Mouse (Mus musculus) intestine, embryonic 14.5 days (tissue): ENCODE measurements around the gene Ptpro. TPM values are rescaled to one million over a fixed set of nuclear protein-coding genes. Genes with fewer than 3 reads are reported as not detected.

Experiments
- ATAC-seq: fragments of 200-750 bp; cut with Nextera tagmentation; replicated peaks from 2 replicates; pipeline ENCODE4 v1.8.0; 2017; ENCODE audit warnings: low read depth, moderate number of reproducible peaks, moderate TSS enrichment, moderate library complexity; ENCODE audit not compliant: low FRiP score, low TSS enrichment
- DNase-seq: peaks from one replicate; pipeline ENCODE4 v3.0.0-alpha.2; 2018; ENCODE audit warnings: low spot score
- H3K27ac ChIP-seq: fragments of 300-500 bp; sonication (generic); 2 replicates; pipeline ENCODE4 v1.5.1; 2014; ENCODE audit warnings: low read depth, mild to moderate bottlenecking, control low read depth
- H3K27me3 ChIP-seq: fragments of 300-500 bp; sonication (generic); replicated peaks from 2 replicates; pipeline ENCODE4 v1.6.1; 2014; ENCODE audit warnings: low read length, control low read depth; ENCODE audit not compliant: control insufficient read depth, insufficient read depth
- H3K36me3 ChIP-seq: fragments of 300-500 bp; sonication (generic); 2 replicates; pipeline ENCODE4 v1.6.1; 2014; ENCODE audit warnings: low read length, control low read depth; ENCODE audit not compliant: control insufficient read depth, insufficient read depth
- H3K4me1 ChIP-seq: fragments of 300-500 bp; sonication (generic); replicated peaks from 2 replicates; pipeline ENCODE4 v1.6.1; 2014; ENCODE audit warnings: low read length, control low read depth, mixed read lengths; ENCODE audit not compliant: control insufficient read depth, insufficient read depth
- H3K4me2 ChIP-seq: fragments of 300-500 bp; sonication (generic); 2 replicates; pipeline ENCODE4 v1.6.1; 2014; ENCODE audit warnings: low read length
- H3K4me3 ChIP-seq: fragments of 300-500 bp; sonication (generic); 2 replicates; pipeline ENCODE4 v1.5.1; 2014; ENCODE audit warnings: low read depth, low read length, control low read depth, mixed read lengths
- H3K9ac ChIP-seq: fragments of 300-500 bp; sonication (generic); 2 replicates; pipeline ENCODE4 v1.6.1; 2014; ENCODE audit warnings: mild to moderate bottlenecking, low read length
- H3K9me3 ChIP-seq: fragments of 300-500 bp; sonication (generic); 2 replicates; pipeline ENCODE4 v1.6.1; 2016; ENCODE audit warnings: low read length, control low read depth; ENCODE audit not compliant: control insufficient read depth
- WGBS: fragments of 180-500 bp; shearing (Covaris S2); extraction: QIAGEN DNeasy Blood & Tissue Kit; methylation state at CpG from one replicate; pipeline ENCODE4 v1.1.7; 2014; 5-methylcytosine and 5-hydroxymethylcytosine counted together
- polyA plus RNA-seq: library from polyadenylated mRNA; unstranded; fragments of >200 nt; fragmentation: Nextera tagmentation; extraction: Ambion mirVana; gene quantifications from 2 replicates; pipeline ENCODE4 v1.2.1, GENCODE M21; 2014

The Ptpro gene
- polyA plus RNA-seq, 1 experiment from 2014 or later, result 3.6 TPM

DNA sequence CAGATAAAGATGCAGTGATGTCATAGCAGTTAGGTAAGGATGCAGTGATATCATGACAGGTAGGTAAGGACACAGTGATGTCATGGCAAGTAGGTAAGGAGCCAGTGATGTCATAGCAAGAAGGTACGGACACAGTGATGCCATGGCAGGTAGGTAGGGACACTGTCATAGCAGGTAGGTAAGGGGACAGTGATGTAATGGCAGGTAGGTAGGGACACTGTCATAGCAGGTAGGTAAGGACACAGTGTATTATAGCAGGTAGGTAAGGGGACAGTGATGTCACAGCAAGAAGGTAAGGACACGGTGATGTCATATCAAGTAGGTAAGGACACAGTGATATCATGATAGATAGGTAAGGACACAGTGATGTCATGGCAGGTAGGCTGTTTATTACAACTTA, 244.4 kb downstream of the Ptpro start:
- no peak overlapping the region for H3K9ac ChIP-seq
- 96% methylated on average over 2 of the region's 2 CpGs for WGBS
- no peaks in the 10 kb centered on the region for H3K27me3 ChIP-seq
- H3K4me3 ChIP-seq, result no peak overlapping the region
- H3K9me3 ChIP-seq, result no peaks in the 10 kb centered on the region
- no peaks in the 10 kb centered on the region for H3K4me1 ChIP-seq
- no peak overlapping the region for H3K27ac ChIP-seq
- H3K4me2 ChIP-seq, result no peak overlapping the region
- DNase-seq (no peak), ATAC-seq (no peak)
- no peaks in the 10 kb centered on the region for H3K36me3 ChIP-seq

DNA sequence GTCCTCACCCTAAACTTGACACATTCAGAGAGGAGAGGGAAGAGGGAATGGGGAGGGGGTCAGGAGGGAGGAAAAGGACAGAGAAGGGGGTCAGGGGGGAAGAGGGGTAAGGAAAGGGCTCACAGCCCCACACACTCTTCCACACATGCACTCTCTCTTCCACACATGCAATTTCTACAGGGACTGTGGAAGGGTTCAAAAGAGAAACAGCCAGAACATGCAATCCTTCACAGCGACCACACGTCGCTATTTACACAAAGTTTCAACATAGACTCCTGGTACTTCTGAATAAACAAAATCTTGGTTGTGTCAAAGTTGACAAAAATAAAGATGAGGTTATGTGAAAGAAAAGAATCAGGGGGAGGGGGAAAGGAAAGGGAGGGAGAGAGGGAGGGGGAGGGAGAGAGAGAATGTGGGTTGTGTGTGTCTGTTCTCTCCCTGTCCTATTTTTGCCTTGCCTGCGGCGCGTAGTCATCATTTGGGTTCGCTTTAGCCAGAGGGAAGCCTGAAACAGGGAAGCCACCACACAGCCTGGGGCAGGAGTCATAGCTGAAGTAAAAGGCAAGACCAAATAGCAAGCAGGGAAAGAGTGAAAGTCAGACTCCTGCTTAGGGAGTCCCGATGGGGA, 245.2 kb downstream of the Ptpro start:
- no peaks in the 10 kb centered on the region for H3K27me3 ChIP-seq
- ATAC-seq, result no peak
- no peak overlapping the region for H3K4me2 ChIP-seq
- H3K9me3 ChIP-seq, result no peaks in the 10 kb centered on the region
- H3K36me3 ChIP-seq, result no peaks in the 10 kb centered on the region
- H3K27ac ChIP-seq, result no peak overlapping the region
- 68% methylated on average over 8 of the region's 8 CpGs for WGBS
- no peak overlapping the region for H3K9ac ChIP-seq
- no peak overlapping the region for H3K4me3 ChIP-seq
- no peak for DNase-seq
- no peaks in the 10 kb centered on the region for H3K4me1 ChIP-seq

DNA sequence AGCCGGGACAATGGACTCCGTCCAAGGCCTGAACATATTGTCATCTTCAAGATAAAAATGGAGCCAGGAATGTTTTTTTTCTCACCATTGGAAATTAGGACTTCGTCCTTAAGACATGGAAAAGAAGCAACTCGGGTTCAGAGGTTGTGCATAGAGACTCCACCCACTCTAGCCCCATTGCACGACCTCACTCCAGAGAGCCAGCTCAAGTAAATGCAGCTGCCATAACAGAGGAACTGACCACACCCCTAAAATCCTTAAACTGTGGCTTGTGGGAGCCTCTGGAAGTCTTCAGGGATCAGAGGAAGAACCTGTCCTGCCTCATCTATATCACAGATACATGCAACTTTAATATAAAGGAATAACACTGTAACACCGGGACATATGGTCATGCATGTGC, 246.7 kb downstream of the Ptpro start:
- H3K4me3 ChIP-seq, result no peak overlapping the region
- H3K27ac ChIP-seq, result no peak overlapping the region
- H3K27me3 ChIP-seq, result no peaks in the 10 kb centered on the region
- no peaks in the 10 kb centered on the region for H3K9me3 ChIP-seq
- H3K9ac ChIP-seq, result no peak overlapping the region
- no peaks in the 10 kb centered on the region for H3K4me1 ChIP-seq
- no peaks in the 10 kb centered on the region for H3K36me3 ChIP-seq
- H3K4me2 ChIP-seq, result no peak overlapping the region
- ATAC-seq, result no peak
- WGBS, result 79% methylated on average over 6 of the region's 6 CpGs
- DNase-seq, result no peak

DNA sequence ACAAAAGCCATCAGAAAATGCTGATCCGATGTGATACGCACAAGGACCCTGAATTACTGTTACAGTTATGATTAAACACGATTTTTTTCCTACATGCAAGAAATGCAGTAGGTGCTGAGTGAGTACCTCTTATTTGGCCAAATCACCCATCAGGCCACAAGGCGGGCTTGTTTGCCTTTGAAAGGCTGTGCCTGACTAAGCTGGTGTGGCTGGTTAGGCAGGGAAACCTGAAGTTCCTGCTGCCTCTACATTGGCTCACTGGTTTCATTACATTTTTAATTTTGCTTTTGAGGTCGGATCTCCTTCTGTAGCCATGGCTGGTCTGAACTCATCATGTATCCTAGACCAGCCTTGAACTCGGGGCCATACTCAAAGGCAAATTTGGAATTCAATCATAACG, 250.9 kb downstream of the Ptpro start:
- Histone ChIP-seq H3K36me3 (no peaks in the 10 kb centered on the region), H3K4me2 (no peak overlapping the region), H3K9ac (no peak overlapping the region), H3K27me3 (no peaks in the 10 kb centered on the region), H3K4me1 (no peaks in the 10 kb centered on the region), H3K9me3 (no peaks in the 10 kb centered on the region), H3K4me3 (no peak overlapping the region), H3K27ac (no peak overlapping the region)
- WGBS, result 83% methylated on average over 7 of the region's 7 CpGs
- no peak for ATAC-seq
- no peak for DNase-seq

DNA sequence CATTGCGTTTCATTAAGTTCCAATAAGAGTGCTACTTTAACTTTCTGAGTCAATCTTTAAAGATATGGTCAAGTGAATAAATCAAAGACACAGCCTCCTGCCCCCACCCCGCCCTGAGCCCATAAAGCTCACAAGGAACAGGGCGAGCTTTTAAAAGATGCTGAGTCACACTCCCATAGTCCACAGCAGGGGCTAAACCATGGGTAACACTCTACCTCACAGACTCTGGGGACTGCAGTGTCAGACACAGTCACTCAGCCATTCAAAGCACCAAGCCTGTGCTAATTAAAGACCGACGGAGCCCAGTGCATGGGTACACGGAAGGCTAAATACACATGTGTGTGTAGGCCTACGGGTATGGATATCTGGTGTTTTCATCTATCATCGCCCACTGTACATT, 251.3 kb downstream of the Ptpro start:
- 87% methylated on average over 8 of the region's 8 CpGs for WGBS

DNA sequence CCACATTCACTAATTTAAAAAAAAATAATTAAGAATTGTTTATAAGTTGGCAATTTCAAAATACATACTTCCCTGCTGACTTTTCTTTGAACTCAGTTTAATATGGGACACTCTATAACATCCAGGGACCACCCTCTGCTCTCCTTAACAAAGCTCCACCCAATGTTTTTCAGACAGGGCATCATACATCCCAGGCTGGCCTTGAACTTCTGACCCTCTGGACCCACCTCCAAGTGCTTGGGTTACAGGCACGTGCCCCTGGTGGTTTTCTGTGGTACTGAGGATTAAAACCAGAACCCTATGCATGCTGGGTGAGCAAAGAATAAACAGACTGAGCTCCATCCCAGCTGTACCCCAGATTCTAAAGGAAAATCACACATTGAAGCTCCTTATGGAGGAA, 251.9 kb downstream of the Ptpro start:
- DNase-seq, result no peak
- H3K4me3 ChIP-seq, result no peak overlapping the region
- no peaks in the 10 kb centered on the region for H3K27me3 ChIP-seq
- no peak overlapping the region for H3K9ac ChIP-seq
- WGBS, result 42% methylated on average over 1 of the region's 1 CpGs
- H3K9me3 ChIP-seq, result no peaks in the 10 kb centered on the region
- ATAC-seq, result no peak
- H3K36me3 ChIP-seq, result 0 out of 2 replicates have a peak, but pooled peaks cover 4% of the 10 kb centered on the region
- H3K4me2 ChIP-seq, result no peak overlapping the region
- H3K4me1 ChIP-seq, result no peaks in the 10 kb centered on the region
- no peak overlapping the region for H3K27ac ChIP-seq

More for the DNA sequence above, 251.3 kb downstream of the Ptpro start:
- no peaks in the 10 kb centered on the region for H3K9me3 ChIP-seq
- H3K36me3 ChIP-seq, result no peaks in the 10 kb centered on the region
- DNase-seq (no peak), ATAC-seq (no peak)
- H3K27ac ChIP-seq, result no peak overlapping the region
- H3K4me3 ChIP-seq, result no peak overlapping the region
- no peaks in the 10 kb centered on the region for H3K4me1 ChIP-seq
- no peaks in the 10 kb centered on the region for H3K27me3 ChIP-seq
- no peak overlapping the region for H3K4me2 ChIP-seq
- no peak overlapping the region for H3K9ac ChIP-seq

DNA sequence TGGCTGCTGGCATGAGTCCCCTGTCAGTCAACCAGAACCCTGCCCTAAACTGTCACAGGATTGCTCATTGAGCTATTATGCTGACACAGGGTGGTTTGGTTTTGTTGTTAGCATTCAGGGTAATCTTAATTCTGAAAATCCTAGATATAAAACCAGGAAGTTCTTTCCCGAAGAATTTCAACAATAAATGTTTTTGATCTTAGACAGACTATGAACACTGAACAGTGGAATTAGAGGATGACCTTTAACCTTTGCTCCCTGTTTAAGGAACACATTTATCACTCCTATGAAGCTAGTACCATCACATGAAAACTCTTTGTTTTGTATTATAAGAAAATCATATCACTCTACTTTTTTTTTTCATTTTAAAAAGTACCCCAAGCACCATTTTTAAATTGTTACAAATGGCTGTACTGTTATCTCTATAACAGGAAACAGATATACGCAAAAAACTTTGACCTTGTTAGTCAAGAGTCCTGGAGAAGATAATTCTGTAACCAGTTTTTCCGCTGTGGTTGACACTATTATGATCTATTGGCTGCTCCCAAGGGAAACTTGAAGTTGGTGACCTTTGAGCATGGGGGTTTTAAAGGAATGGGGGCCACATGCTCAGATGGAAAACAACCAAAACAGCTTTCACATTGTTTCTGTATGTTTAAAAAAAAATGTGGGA, 253.6 kb downstream of the Ptpro start:
- no peak for ATAC-seq

DNA sequence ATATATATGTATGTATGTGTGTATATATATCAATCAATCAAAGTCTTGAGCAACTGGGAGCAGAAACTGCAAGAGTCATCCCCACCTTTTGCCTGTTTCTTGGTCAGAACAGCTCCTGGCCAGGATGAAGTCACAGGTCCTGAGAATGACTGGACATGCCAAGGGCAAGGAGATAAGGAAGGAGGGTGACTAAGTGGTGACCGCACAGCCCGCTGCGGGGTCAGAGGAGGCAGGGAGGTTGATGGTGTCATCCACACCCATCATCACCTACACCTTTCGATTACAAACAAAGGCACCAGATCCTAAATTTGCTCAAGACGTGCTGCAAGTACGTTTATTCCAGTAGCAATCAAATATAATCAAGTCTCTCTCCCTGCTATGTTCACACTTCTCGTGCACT, 254.4 kb downstream of the Ptpro start:
- no peak overlapping the region for H3K9ac ChIP-seq
- no peak for ATAC-seq
- H3K4me2 ChIP-seq, result no peak overlapping the region
- H3K9me3 ChIP-seq, result no peaks in the 10 kb centered on the region
- H3K27me3 ChIP-seq, result no peaks in the 10 kb centered on the region
- WGBS, result 86% methylated on average over 7 of the region's 7 CpGs
- no peak for DNase-seq
- H3K27ac ChIP-seq, result no peak overlapping the region
- no peak overlapping the region for H3K4me3 ChIP-seq
- no peaks in the 10 kb centered on the region for H3K4me1 ChIP-seq
- H3K36me3 ChIP-seq, result 0 out of 2 replicates have a peak, but pooled peaks cover 5% of the 10 kb centered on the region

More for the DNA sequence above, 253.6 kb downstream of the Ptpro start:
- Histone ChIP-seq H3K36me3 (0 out of 2 replicates have a peak, but pooled peaks cover 5% of the 10 kb centered on the region), H3K27me3 (no peaks in the 10 kb centered on the region), H3K4me3 (no peak overlapping the region), H3K9me3 (no peaks in the 10 kb centered on the region), H3K4me2 (no peak overlapping the region), H3K9ac (no peak overlapping the region), H3K4me1 (no peaks in the 10 kb centered on the region), H3K27ac (no peak overlapping the region)
- WGBS, result 61% methylated on average over 3 of the region's 3 CpGs
- no peak for DNase-seq

DNA sequence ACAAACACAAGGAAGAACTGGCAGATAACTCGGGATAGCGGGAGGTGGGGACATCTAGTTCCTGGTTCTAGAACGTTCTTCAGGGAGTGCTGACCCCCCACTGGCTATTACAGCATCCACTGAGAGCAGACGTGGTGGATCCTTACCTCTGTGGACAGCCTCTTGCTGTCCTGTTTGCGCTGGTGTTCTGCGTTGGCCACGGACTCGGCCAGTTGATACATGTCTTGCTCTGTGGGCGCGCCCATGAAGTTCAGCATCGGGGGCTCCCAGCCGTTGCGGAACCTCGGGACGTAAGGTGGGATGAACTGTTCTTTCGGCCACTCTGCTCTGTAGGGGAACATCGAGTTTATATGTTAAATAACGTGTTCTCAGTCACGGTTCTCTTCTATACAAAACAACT, 256.8 kb downstream of the Ptpro start:
- WGBS, result 93% methylated on average over 19 of the region's 19 CpGs
- no peaks in the 10 kb centered on the region for H3K4me1 ChIP-seq
- no peak for ATAC-seq
- H3K27me3 ChIP-seq, result no peaks in the 10 kb centered on the region
- no peak overlapping the region for H3K9ac ChIP-seq
- H3K4me2 ChIP-seq, result no peak overlapping the region
- 0 out of 2 replicates have a peak, but pooled peaks cover 5% of the 10 kb centered on the region for H3K36me3 ChIP-seq
- no peak overlapping the region for H3K27ac ChIP-seq
- H3K9me3 ChIP-seq, result no peaks in the 10 kb centered on the region
- no peak for DNase-seq
- no peak overlapping the region for H3K4me3 ChIP-seq
